Mouse (Mus musculus) MEL (cell line): ENCODE measurements around the gene Arfrp1.

Experiments used
- CTCF ChIP-seq, 3 experiments: IDR thresholded peaks in 2 of 3; conservative IDR thresholded peaks in 1 of 3; 2 replicates each; pipeline ENCODE4 v1.5.1; 2011 to 2012; ENCODE audit warnings: low read length in 3 of 3, low read depth in 2 of 3, mild to moderate bottlenecking in 2 of 3, improper control_type of control experiment in 1 of 3, inconsistent platforms in 1 of 3, mixed read lengths in 1 of 3, moderate library complexity in 1 of 3; ENCODE audit not compliant: control insufficient read depth in 1 of 3, insufficient read depth in 1 of 3, poor library complexity in 1 of 3, severe bottlenecking in 1 of 3
- GATA1 ChIP-seq: IDR thresholded peaks from 2 replicates; pipeline ENCODE4 v1.6.1; 2011; ENCODE audit warnings: low read depth, low read length, improper control_type of control experiment
- MAFK ChIP-seq: IDR thresholded peaks from 2 replicates; pipeline ENCODE4 v1.6.1; 2011; ENCODE audit warnings: low read depth, mild to moderate bottlenecking, low read length, improper control_type of control experiment, borderline replicate concordance
- MAZ ChIP-seq: IDR thresholded peaks from 2 replicates; pipeline ENCODE4 v1.6.1; 2012; ENCODE audit warnings: low read depth, mild to moderate bottlenecking, inconsistent platforms, low read length, improper control_type of control experiment
- MYC ChIP-seq: IDR thresholded peaks from 2 replicates; pipeline ENCODE4 v1.6.1; 2011; ENCODE audit warnings: low read depth, mild to moderate bottlenecking, low read length, improper control_type of control experiment, moderate library complexity
- NRF1 ChIP-seq: IDR thresholded peaks from 2 replicates; pipeline ENCODE4 v1.6.1; 2014; ENCODE audit warnings: low read depth, mild to moderate bottlenecking, inconsistent platforms, low read length, improper control_type of control experiment, moderate library complexity; ENCODE audit not compliant: poor library complexity, insufficient read depth, severe bottlenecking
- POLR2A ChIP-seq, 2 experiments: IDR thresholded peaks; 2 replicates each; pipeline ENCODE4 v1.6.1; 2011 to 2012; ENCODE audit warnings: low read length in 2 of 2, mild to moderate bottlenecking in 2 of 2, control low read depth in 1 of 2, improper control_type of control experiment in 1 of 2, low read depth in 1 of 2, moderate library complexity in 1 of 2; ENCODE audit not compliant: control insufficient read depth in 1 of 2, insufficient read depth in 1 of 2, poor library complexity in 1 of 2
- ZC3H11A ChIP-seq: IDR thresholded peaks from 2 replicates; pipeline ENCODE4 v1.6.1; 2012; ENCODE audit warnings: low read depth, mild to moderate bottlenecking, inconsistent platforms, low read length, improper control_type of control experiment
- ZKSCAN1 ChIP-seq: IDR thresholded peaks from 2 replicates; pipeline ENCODE4 v1.6.1; 2012; ENCODE audit warnings: low read depth, mild to moderate bottlenecking, inconsistent platforms, low read length, improper control_type of control experiment, moderate library complexity
- ZNF384 ChIP-seq: IDR thresholded peaks from 2 replicates; pipeline ENCODE4 v1.6.1; 2012; ENCODE audit warnings: low read depth, mild to moderate bottlenecking, inconsistent platforms, low read length, improper control_type of control experiment

- TF ChIP-seq CTCF (IDR thresholded peaks at IDR 0.05 in 2 of 3, conservative IDR thresholded peaks at IDR 0.05 in 1 of 3; ENCODE audit: control insufficient read depth in 1 of 3, insufficient read depth in 1 of 3, low read depth in 2 of 3, low read length in 3 of 3, poor library complexity in 1 of 3, severe bottlenecking in 1 of 3): no peak
- TF ChIP-seq ZKSCAN1: no peak
- TF ChIP-seq NRF1: no peak
- TF ChIP-seq POLR2A (IDR thresholded peaks at IDR 0.05; ENCODE audit: control insufficient read depth in 1 of 2, insufficient read depth in 1 of 2, low read depth in 1 of 2, low read length in 2 of 2, poor library complexity in 1 of 2): no peak
- no peak for TF ChIP-seq MAZ
- no peak for TF ChIP-seq MAFK
- no peak for TF ChIP-seq ZC3H11A
- no peak for TF ChIP-seq GATA1
- TF ChIP-seq ZNF384: no peak
- no peak for TF ChIP-seq MYC
Measured at GRCm38 (mm10) chr2:181340426-181340825, 24.8 kb downstream of the Arfrp1 start.
